Mouse (Mus musculus) lung, postnatal 14 days (tissue): ENCODE data around the gene Hs2st1.

Experiments used
- DNase-seq: peaks from one replicate; pipeline ENCODE4 v3.0.0; 2021

Gene Hs2st1

GRCm38 (mm10) chr3:144494838-144495237 lies 75.1 kb downstream of the Hs2st1 start:
- DNase-seq, result no peak

GRCm38 (mm10) chr3:144488787-144489186 lies 81.2 kb downstream of the Hs2st1 start:
- DNase-seq, result no peak

- no peak for DNase-seq
Measured at GRCm38 (mm10) chr3:144480595-144480994, 89.4 kb downstream of the Hs2st1 start.

GRCm38 (mm10) chr3:144478427-144478794 lies 91.6 kb downstream of the Hs2st1 start:
- DNase-seq, result no peak

- no peak for DNase-seq
Measured at GRCm38 (mm10) chr3:144477707-144478426, 92.1 kb downstream of the Hs2st1 start.

- no peak for DNase-seq
Measured at GRCm38 (mm10) chr3:144475891-144476290, 94.1 kb downstream of the Hs2st1 start.

GRCm38 (mm10) chr3:144474726-144475125 lies 95.3 kb downstream of the Hs2st1 start:
- no peak for DNase-seq

GRCm38 (mm10) chr3:144471954-144472353 lies 98.0 kb downstream of the Hs2st1 start:
- no peak for DNase-seq

GRCm38 (mm10) chr3:144470901-144471300 lies 99.1 kb downstream of the Hs2st1 start:
- DNase-seq, result no peak

- DNase-seq, result peak; percentile 28
Measured at GRCm38 (mm10) chr3:144467521-144467920, 102.5 kb downstream of the Hs2st1 start.

GRCm38 (mm10) chr3:144466108-144466678 lies 103.8 kb downstream of the Hs2st1 start:
- no peak for DNase-seq

- DNase-seq, result no peak
Measured at GRCm38 (mm10) chr3:144462679-144463078, 107.3 kb downstream of the Hs2st1 start.

- DNase-seq, result no peak
Measured at GRCm38 (mm10) chr3:144460183-144460788, 109.7 kb downstream of the Hs2st1 start.

GRCm38 (mm10) chr3:144459285-144459697 lies 110.7 kb downstream of the Hs2st1 start:
- no peak for DNase-seq

- peak; percentile 48 for DNase-seq
Measured at GRCm38 (mm10) chr3:144453701-144454430, 116.1 kb downstream of the Hs2st1 start.

GRCm38 (mm10) chr3:144448977-144449376 lies 121.0 kb downstream of the Hs2st1 start:
- DNase-seq, result no peak

- DNase-seq, result no peak
Measured at GRCm38 (mm10) chr3:144447917-144448316, 122.1 kb downstream of the Hs2st1 start.

GRCm38 (mm10) chr3:144446081-144446634 lies 123.8 kb downstream of the Hs2st1 start:
- DNase-seq, result no peak

GRCm38 (mm10) chr3:144437871-144438398 lies 132.0 kb downstream of the Hs2st1 start:
- DNase-seq, result no peak

- no peak for DNase-seq
Measured at GRCm38 (mm10) chr3:144436076-144436475, 133.9 kb downstream of the Hs2st1 start.

- DNase-seq, result no peak
Measured at GRCm38 (mm10) chr3:144435281-144435680, 134.7 kb downstream of the Hs2st1 start.

- DNase-seq, result no peak
Measured at GRCm38 (mm10) chr3:144434276-144434675, 135.7 kb downstream of the Hs2st1 start.

- DNase-seq, result no peak
Measured at GRCm38 (mm10) chr3:144433039-144433438, 136.9 kb downstream of the Hs2st1 start.
